Mouse (Mus musculus): ENCODE measurements around the gene Cyb561. TPM values are rescaled to one million over a fixed set of nuclear protein-coding genes. Genes with fewer than 3 reads are reported as not detected.
A peak's percentile ranks its signal among the peaks of the same experiment; 100 is the strongest.

Cyb561 gene
- total and polyA plus RNA-seq, 2 experiments from 2014 or later = 7.1 to 11.4 TPM

- ATAC-seq (ENCODE audit: insufficient read depth, low read depth) (no peak), DNase-seq (ENCODE audit: low spot score) (no peak)
- 80% methylated on average over 6 of the region's 6 CpGs for WGBS
- Histone ChIP-seq H3K36me3 (replicated peaks; ENCODE audit: control insufficient read depth, insufficient read depth, low read length) (no peaks in the 10 kb centered on the region), H3K9me3 (replicated peaks; ENCODE audit: control insufficient read depth, low read length) (no peaks in the 10 kb centered on the region), H3K27ac (ENCODE audit: low read depth) (no peak overlapping the region), H3K4me2 (ENCODE audit: low read depth, low read length) (no peak overlapping the region), H3K9ac (replicated peaks; ENCODE audit: low read depth, low read length) (no peak overlapping the region), H3K4me1 (ENCODE audit: control insufficient read depth, insufficient read depth) (no peaks in the 10 kb centered on the region), H3K4me3 (ENCODE audit: low read depth, low read length) (no peak overlapping the region), H3K27me3 (ENCODE audit: control insufficient read depth, insufficient read depth, low read length) (no peaks in the 10 kb centered on the region; the same call in 1 of the 2 replicates)
- TF ChIP-seq EP300 (IDR thresholded peaks at IDR 0.05; ENCODE audit: low read depth) = no peak
- TF ChIP-seq CTCF (IDR thresholded peaks at IDR 0.05; ENCODE audit: low read depth) = no peak
Measured at GRCm38 (mm10) chr11:105974593-105974992, 21.5 kb upstream of the Cyb561 start.

- H3K4me1 ChIP-seq (ENCODE audit: control insufficient read depth, insufficient read depth) = no peaks in the 10 kb centered on the region
- H3K27me3 ChIP-seq (ENCODE audit: control insufficient read depth, insufficient read depth, low read length) = peaks cover 33% of the 10 kb centered on the region
- H3K4me3 ChIP-seq (ENCODE audit: low read depth, low read length) = no peak overlapping the region
- no peak overlapping the region for H3K4me2 ChIP-seq (ENCODE audit: low read depth, low read length)
- H3K36me3 ChIP-seq (replicated peaks; ENCODE audit: control insufficient read depth, insufficient read depth, low read length) = no peaks in the 10 kb centered on the region
- ATAC-seq (ENCODE audit: insufficient read depth, low read depth) (no peak), DNase-seq (ENCODE audit: low spot score) (no peak)
- no peak overlapping the region for H3K27ac ChIP-seq (ENCODE audit: low read depth)
- H3K9me3 ChIP-seq (replicated peaks; ENCODE audit: control insufficient read depth, low read length) = no peaks in the 10 kb centered on the region
- peak; percentile 71 for TF ChIP-seq CTCF (IDR thresholded peaks at IDR 0.05; ENCODE audit: low read depth)
- no peak for TF ChIP-seq EP300 (IDR thresholded peaks at IDR 0.05; ENCODE audit: low read depth)
- WGBS = 21% methylated on average over 1 of the region's 1 CpGs
- H3K9ac ChIP-seq (replicated peaks; ENCODE audit: low read depth, low read length) = no peak overlapping the region
Measured at GRCm38 (mm10) chr11:105969516-105969915, 16.4 kb upstream of the Cyb561 start.

- TF ChIP-seq CTCF (IDR thresholded peaks at IDR 0.05; ENCODE audit: low read depth) = no peak
- TF ChIP-seq EP300 (IDR thresholded peaks at IDR 0.05; ENCODE audit: low read depth) = no peak
- WGBS = 40% methylated on average over 10 of the region's 10 CpGs
- H3K9ac ChIP-seq (replicated peaks; ENCODE audit: low read depth, low read length) = no peak overlapping the region
- peaks cover 33% of the 10 kb centered on the region for H3K27me3 ChIP-seq (ENCODE audit: control insufficient read depth, insufficient read depth, low read length)
- H3K4me1 ChIP-seq (ENCODE audit: control insufficient read depth, insufficient read depth) = no peaks in the 10 kb centered on the region
- no peak overlapping the region for H3K27ac ChIP-seq (ENCODE audit: low read depth)
- H3K9me3 ChIP-seq (replicated peaks; ENCODE audit: control insufficient read depth, low read length) = no peaks in the 10 kb centered on the region
- DNase-seq (ENCODE audit: low spot score) (no peak), ATAC-seq (ENCODE audit: insufficient read depth, low read depth) (no peak)
- H3K4me2 ChIP-seq (ENCODE audit: low read depth, low read length) = peak overlapping the region; percentile 89
- no peaks in the 10 kb centered on the region for H3K36me3 ChIP-seq (replicated peaks; ENCODE audit: control insufficient read depth, insufficient read depth, low read length)
- no peak overlapping the region for H3K4me3 ChIP-seq (ENCODE audit: low read depth, low read length)
Measured at GRCm38 (mm10) chr11:105968948-105969347, 15.8 kb upstream of the Cyb561 start.

GRCm38 (mm10) chr11:105967741-105968574 lies 14.8 kb upstream of the Cyb561 start, which contains the start of gene Ace:
Gene Ace, plus strand, starts transcription at chr11:105967945.
- no peaks in the 10 kb centered on the region for H3K4me1 ChIP-seq (ENCODE audit: control insufficient read depth, insufficient read depth)
- peak within 1 kb of the TSS; percentile 57 for H3K4me3 ChIP-seq (ENCODE audit: low read depth, low read length)
- H3K4me2 ChIP-seq (ENCODE audit: low read depth, low read length) = peak within 1 kb of the TSS; percentile 89
- peak within 1 kb of the TSS; percentile 38; the same call in 1 of the 2 replicates for H3K9ac ChIP-seq (replicated peaks; ENCODE audit: low read depth, low read length)
- no peaks in the 10 kb centered on the region for H3K9me3 ChIP-seq (replicated peaks; ENCODE audit: control insufficient read depth, low read length)
- peak; percentile 45 for ATAC-seq (ENCODE audit: insufficient read depth, low read depth)
- H3K36me3 ChIP-seq (replicated peaks; ENCODE audit: control insufficient read depth, insufficient read depth, low read length) = no peaks in the 10 kb centered on the region
- H3K27me3 ChIP-seq (ENCODE audit: control insufficient read depth, insufficient read depth, low read length) = peaks cover 33% of the 10 kb centered on the region
- WGBS = 1% methylated on average over 67 of the region's 76 CpGs
- no peak for TF ChIP-seq EP300 (IDR thresholded peaks at IDR 0.05; ENCODE audit: low read depth)
- no peak for TF ChIP-seq CTCF (IDR thresholded peaks at IDR 0.05; ENCODE audit: low read depth)
- no peak within 1 kb of the TSS for H3K27ac ChIP-seq (ENCODE audit: low read depth)
- DNase-seq (ENCODE audit: low spot score) = no peak

GRCm38 (mm10) chr11:105966288-105966687 lies 13.2 kb upstream of the Cyb561 start:
- TF ChIP-seq EP300 (IDR thresholded peaks at IDR 0.05; ENCODE audit: low read depth) (no peak), CTCF (IDR thresholded peaks at IDR 0.05; ENCODE audit: low read depth) (no peak)
- 51% methylated on average over 4 of the region's 4 CpGs for WGBS
- ATAC-seq (ENCODE audit: insufficient read depth, low read depth) (no peak), DNase-seq (ENCODE audit: low spot score) (no peak)
- H3K4me3 ChIP-seq (ENCODE audit: low read depth, low read length) = no peak overlapping the region
- H3K27ac ChIP-seq (ENCODE audit: low read depth) = no peak overlapping the region
- no peak overlapping the region for H3K4me2 ChIP-seq (ENCODE audit: low read depth, low read length)
- no peaks in the 10 kb centered on the region for H3K9me3 ChIP-seq (replicated peaks; ENCODE audit: control insufficient read depth, low read length)
- no peaks in the 10 kb centered on the region for H3K4me1 ChIP-seq (ENCODE audit: control insufficient read depth, insufficient read depth)
- H3K27me3 ChIP-seq (ENCODE audit: control insufficient read depth, insufficient read depth, low read length) = peaks cover 33% of the 10 kb centered on the region
- no peaks in the 10 kb centered on the region for H3K36me3 ChIP-seq (replicated peaks; ENCODE audit: control insufficient read depth, insufficient read depth, low read length)
- no peak overlapping the region for H3K9ac ChIP-seq (replicated peaks; ENCODE audit: low read depth, low read length)
